Mouse (Mus musculus) cerebellum, adult (tissue): ENCODE measurements around the gene Cinp.
"Not testable (repeated sequence)": the region's sequence is repeated elsewhere in the genome, so short reads cannot be mapped to it uniquely, and the experiment has no call there.

ENCODE experiments used
- ATAC-seq: cut with Nextera tagmentation; 2 replicates; pipeline ENCODE4 v1.9.2; 2017; ENCODE audit warnings: mild to moderate bottlenecking, moderate library complexity, mixed read lengths; ENCODE audit not compliant: insufficient number of reproducible peaks, low FRiP score, low TSS enrichment

The Cinp gene

GRCm38 (mm10) chr12:110861256-110861655 lies 27.7 kb downstream of the Cinp start:
- no peak for ATAC-seq

DNA sequence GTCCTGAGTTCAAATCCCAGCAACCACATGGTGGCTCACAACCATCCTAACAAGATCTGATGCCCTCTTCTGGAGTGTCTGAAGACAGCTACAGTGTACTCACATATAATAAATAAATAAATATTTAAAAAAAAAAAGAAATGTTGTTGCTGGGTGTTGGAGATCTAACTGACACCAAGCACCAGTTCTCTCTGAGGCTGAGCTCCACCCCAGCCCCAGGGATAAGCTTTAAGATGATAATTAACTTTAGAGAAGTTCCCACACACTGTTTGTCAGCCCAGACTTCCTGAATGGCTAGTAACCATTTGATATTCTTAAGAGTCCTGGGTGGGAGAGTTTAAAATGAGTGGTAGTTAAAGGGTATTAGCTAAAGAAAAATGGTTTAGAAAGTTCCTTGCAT lies 28.7 kb downstream of the Cinp start:
- no peak for ATAC-seq

DNA sequence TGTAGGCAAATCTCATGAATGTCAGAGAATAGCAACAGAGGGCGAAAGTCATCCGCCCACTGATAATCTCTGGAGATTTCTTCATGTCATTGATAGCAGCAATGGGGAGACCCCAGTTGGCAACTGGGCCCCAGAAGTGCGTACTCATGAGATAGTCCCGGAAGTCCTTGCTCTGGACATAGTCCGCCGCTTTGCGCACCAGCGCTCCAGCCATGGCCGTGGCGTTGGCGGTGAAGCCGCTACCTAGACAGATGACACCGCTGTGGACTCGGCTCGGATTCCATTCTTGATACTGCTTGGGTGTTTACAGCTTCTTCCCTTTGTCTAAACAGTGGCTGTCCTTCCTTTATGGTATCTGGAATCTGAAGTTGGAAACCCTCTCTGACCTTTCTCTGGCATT lies 30.3 kb downstream of the Cinp start:
- ATAC-seq = not testable (repeated sequence)

DNA sequence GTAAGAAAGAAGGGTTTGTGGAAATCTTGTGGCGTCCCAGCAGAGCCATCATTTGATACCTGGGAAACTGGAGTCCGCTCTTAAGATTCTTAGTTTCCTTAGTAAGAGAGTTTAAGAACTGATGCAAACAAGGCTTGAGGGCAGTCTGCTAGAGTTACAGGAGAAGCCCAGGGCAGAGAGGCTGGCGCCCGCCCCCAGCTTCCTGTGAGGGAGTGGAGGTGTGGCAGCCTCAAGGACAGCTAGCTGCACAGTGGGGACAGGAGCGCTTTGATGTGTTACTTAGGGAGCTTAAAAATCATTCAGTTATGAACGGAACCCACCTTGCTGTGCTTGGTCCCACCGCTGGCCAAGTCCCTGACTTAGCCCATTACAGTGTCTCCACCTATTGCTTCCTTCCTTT lies 31.7 kb downstream of the Cinp start:
- no peak for ATAC-seq

DNA sequence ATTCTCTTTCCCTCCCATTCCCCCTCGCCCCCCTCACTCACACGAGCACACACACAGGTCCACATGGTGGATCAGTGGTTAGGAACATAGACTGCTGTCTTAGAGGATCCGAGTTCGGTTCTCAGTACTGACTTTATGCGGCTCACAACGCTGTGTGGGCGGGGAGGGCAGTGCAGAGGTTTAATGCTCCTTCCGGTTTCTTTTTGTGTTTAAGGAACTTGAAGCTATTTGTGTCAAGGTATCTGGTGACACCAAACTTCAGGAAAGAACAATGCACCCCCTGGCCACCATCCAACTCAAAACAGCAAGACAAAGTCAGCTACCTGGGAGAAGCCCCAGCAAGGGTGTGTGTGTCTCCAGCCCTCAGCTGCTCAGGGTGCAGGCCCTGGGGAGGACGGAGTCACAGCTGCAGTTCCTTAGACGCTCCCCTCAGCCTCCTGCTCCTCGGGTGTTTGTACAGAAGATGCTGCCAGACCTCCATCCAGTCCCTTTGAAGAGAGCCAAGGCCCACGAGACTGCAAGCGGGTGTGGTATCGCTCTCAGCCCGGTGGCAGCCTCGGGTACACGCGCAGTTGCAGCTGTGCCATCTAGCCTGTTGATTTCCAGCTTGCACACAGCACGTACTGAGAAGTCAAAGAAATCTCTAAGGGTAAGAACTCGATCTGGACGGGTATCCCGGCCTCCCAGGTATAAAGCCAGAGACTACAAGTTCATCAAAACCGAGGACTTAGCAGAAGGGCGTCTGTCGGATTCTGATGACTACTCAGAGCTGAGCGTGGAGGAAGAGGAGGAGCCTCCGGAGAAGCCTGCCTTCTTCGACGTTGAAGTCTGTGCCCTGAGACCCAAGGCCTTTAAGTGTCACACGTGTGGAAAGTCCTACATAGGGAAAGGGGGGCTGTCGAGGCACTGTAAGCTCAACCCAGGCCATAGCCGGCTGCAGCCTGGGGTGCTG lies 33.9 kb downstream of the Cinp start:
- ATAC-seq = no peak

DNA sequence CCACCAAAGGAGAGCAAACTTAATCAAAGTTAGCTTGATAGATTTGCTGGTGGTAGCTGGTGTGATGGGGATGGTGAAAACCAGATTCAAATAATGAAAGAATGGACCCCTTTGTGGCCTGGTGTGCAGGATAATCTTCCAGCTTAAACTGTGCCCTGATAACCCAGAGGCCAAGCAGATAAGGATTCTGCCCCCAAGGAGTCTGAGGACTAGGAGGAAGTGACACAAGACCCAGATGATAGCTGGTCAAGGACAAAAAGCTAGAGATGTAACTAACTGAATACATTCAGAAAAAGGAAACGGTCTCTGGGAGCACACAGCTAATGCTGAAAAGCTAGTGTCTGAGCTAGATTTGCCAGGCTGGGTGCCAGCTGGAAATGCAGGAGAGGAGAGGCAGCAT lies 37.0 kb downstream of the Cinp start:
- ATAC-seq = no peak

DNA sequence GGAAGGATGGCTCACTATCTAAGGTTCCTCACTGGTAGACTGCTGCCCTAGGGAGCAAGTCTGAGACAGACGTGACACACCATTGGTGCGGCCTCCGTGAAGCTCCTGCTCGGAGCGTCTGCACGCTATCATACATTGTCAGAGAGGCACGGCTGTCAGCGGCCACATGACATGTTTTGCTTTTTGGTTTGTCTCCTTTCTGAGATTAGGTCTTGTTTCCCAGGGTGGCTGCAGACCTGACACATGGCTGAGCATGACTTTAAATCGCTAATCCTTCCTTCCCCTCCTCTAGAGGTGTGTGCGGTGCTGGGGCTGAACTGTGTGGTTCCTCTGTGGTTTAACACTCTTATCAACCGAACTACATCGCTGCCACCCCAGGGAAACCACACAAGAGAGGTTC lies 37.5 kb downstream of the Cinp start:
- no peak for ATAC-seq

- no peak for ATAC-seq
These were observed 38.1 kb downstream of the Cinp start for GRCm38 (mm10) chr12:110850929-110851256.

DNA sequence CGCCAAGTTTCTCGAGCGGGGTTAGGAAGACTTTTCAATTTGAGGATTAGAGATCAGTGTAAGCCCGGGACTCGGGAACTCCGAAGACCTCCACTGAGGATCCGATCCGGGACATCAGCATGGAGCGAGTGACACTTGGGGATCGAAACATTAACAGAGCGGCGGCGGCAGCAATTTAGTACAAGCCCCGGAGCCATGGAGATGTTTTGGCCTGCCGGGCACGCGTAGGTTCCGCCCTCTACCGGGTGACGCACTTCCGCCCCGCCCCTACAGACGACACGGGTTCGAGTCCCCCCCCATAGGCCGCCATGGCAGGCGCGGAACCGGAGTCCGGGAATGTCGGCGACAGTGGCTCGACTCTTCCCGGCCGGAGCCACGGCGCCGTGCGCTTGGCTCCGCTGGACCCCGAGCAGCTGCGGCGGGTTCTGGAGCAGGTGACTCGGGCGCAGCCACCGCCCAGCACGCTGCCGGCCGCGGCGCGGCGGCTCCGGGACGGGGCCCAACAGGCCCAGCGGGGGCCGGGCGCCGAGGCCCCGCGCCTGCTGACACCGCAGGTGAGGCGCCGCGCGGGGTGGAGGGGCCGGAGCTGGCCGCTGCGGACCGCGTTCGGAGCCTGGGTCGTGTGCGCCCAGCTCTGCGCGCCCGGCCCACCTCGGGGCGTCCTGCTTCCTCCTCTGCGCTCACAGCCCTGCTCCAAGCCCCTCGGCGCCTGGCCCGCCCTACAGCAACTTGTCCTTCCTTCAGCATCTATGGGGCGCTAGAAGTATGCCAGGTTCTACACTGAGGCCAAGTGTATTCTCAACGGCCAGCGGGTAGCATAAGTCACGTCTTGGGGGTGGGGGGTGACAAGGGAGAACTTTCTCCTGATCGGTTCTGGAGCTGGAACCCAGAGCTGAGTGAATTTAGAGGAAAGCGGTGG lies 38.7 kb downstream of the Cinp start, which contains the start of gene Zfp839:
Gene Zfp839, plus strand, starts transcription at position 244 of the 919 bp plus-strand sequence.
- ATAC-seq = peak; percentile 62; the same call in 1 of the 2 replicates

DNA sequence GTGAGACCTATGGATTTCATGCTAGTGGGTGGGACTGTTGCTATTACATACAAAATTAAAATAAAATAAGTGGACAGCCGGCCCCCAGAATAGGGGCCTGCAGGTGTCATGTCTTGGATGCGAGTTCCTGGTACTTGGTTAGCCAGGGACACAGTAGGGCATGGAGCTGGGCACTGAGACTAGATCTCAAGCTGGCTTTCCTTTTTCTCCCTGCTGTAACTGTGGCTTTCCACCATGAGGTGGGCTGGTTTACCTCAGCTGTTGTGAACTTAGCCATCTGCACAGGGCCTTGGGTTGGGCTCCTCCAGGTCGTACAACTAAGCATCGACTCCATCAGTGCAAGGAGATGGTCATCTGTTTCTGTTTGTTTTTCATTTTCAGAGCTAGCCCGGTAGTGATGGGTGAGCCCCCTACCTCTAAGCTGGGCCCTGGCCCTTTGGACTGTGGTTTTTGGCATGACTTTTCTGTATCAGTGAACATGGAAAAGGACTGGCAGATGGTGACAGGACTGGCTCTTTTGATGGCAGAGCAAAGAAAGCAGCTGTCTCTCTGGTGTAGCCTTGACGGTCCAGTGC lies 42.7 kb downstream of the Cinp start:
- ATAC-seq = no peak

- ATAC-seq = peak; percentile 8; the same call in 1 of the 2 replicates
These were observed 43.6 kb downstream of the Cinp start for GRCm38 (mm10) chr12:110845131-110845880.

- 0 out of 2 replicates have a peak, but pooled peaks have one; percentile 6 for ATAC-seq
These were observed 44.5 kb downstream of the Cinp start for GRCm38 (mm10) chr12:110844227-110845130.

DNA sequence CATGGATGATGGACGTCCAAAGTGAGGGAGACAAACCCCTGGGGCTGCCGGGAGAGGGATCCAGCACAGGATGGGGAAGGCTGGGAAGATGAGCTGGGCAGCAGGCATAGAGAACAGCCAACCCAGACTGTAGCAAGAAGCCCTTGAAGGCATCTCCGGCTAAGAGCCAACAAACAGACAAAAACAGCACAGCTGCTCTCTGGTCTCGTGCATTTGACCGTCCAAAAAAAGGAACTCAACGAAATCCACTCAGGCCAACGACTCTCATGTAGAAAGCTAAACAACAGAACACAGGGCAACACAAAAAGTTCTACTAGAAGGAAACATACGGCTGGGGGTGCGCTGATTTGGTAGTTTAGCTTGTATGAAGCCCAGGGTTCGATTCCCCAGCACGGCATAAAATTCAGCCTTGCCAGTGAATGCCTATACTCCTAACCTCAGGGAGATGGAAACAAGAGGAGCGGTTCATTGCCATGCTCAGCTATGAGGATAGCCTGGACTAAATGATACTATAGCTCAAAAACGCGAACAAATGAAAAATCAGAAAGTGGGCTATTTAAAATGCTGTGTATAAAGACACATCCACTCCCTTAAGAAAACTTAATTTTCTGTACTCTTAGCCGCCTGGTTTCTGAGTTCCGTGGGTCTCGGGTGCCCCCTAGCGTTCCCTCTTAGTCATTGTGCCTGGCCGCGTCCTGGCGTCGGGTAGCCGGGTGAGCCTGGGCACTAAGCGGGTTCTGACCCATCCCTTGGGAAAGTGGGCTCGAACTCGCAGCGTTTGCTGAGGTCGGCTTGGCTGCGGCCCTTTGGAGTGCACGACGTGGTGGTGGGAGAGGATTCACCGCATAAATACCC lies 45.5 kb downstream of the Cinp start:
- ATAC-seq = peak; percentile 39; the same call in 1 of the 2 replicates

DNA sequence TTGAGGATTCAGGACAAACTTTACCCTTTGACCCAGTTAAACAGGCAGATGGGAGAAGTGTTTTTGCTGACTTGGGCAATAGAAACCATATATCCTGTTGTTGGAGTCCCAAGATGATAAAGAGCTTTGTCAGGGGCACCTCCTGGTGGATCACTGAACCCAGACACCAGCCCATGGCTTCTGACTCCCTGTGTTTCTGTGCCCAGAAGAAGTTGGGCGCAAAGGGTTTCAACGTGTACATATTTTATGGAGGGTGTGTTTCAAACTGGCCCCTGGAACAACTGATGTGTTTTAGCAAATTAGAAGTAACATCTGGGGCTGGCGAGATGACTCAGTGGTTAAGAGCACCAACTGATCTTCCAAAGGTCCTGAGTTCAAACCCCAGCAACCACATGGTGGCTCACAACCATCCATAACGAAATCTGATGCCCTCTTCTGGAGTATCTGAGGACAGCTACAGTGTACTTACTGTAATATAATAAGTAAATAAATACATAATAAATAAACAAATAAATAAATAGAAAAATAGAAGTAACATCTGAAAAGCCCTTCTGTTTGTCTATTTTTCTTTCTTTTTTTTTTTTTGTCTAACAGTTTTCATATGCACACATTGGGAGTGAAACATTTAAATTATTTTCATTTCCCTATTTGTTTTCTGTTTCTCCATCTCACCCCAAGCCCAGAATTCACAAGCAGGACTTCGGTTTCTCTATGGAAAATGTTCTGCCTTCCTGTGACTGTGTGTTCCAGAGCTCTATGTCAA lies 47.0 kb downstream of the Cinp start:
- ATAC-seq = no peak

DNA sequence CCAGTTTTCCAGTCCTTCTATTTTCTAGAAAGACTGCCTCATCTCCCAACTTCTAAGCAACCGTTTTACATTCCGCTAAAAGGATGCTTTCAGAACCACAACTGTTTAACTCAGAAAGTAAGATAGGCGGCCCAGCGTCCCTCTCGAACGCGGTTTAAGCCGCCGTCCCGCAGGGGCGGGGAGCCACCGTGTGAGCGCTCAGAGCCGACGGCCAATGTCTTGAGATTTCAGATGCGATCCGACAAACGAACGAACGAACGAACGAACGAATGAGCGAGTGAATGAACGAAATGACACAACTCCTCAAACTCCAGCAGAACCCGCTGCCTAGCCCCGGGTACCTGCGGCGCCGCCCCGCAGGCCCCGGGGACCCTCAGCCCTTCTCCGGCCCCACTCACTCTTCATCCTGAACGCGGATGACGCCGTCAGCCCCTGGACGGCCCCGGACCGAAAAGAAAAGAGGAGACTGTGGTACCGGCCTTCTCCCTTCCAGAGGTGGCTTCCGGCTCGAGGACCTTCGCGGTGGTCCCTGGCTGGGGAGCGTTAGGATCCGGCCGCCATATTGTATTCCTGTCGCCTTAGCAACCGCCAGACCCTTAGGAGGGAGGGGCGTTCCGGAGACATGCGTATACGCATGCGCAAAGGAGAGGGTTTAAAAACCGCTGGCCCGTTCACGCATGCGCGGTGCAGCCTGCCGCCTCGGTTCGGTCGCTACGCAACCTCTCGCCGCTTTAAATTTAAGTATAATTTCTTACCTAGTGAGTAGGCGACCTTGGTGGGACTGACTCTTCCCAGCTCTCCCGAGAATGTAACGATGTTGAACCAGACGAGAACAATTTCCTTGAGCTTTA lies 48.4 kb downstream of the Cinp start, which contains the start of gene Mok:
Gene Mok, minus strand, starts transcription at position 592 of the 851 bp plus-strand sequence.
- ATAC-seq = peak; percentile 77; the same call in 1 of the 2 replicates

DNA sequence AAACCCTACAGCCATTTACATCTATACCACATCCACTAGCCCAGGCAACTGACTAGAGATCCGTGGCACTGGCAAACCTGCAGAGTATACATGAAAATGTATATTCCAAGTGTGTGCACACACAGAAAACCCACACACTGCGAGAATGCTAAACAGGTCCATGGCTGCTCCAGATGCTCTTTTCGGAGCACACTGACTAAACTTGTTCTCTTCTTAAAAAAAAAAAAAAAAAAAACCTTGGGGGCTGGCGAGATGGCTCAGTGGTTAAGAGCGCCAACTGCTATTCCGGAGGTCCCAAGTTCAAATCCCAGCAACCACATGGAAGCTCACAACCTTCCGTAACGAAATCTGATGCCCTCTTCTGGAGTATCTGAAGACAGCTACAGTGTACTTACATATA lies 51.1 kb downstream of the Cinp start:
- no peak for ATAC-seq
